Mouse (Mus musculus): Measurements from ENCODE around the gene Gpatch4.

Gene Gpatch4

DNA sequence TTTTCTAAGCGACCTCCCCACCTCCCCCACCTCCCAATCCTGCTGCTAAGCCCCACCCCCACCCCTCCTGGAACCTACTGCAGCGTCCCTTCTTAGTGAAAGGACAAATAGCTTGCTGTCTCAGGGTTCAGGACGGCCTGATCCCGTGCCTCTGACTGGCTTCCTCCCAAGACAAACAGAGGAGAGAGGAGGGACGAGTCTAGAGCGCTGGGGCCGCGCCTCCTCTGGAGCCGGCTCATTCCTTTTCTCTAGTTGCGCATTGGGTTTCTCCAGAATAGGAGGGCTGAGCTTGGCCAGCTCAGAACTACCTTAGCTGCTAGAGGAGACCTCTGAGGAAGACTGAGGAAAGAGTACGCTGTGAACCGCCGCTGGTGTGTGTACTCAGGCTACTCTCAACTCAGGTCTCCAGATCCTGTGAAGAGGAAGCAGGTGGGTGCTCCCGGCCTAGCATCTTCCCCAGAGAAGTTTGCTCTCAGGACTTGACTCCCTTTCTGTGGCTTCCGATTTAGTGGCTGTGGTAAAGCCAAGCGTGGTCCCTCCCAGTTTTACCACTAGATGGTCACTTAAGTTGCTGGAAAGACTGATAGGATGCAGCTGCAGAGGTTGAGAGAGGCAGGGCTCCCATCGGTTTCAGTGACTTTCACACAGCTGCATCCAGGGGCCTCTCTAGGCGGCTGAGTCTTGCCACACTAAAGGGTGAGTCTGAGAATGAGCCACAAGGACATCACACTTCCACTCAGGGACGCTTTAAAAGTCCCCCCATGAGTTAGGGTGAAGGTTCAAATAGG is 12.1 kb upstream of the Gpatch4 start:
- DNase-seq (ENCODE audit: low read depth, low spot score) = no peak

DNA sequence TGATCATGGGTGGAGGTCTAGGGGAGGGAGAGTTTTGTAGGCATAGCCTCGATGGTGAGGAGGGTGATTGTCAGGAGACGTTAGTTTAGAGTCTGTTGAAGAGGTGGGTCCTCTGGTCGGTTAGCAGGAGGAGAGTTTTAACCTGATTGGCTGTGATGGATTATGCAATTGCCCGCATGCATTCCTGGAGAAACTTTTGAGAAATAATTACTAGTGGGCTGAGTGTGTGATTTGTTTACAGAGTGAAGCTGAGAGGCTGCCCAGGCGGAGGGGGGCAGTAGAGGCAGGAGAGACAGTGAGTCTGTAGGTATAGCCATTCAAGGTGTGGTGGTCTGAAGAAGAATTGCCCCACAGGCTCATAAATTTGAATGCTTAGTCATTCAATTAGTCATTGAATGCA is 9.4 kb upstream of the Gpatch4 start:
- no peak for DNase-seq (ENCODE audit: low read depth, low spot score)

DNA sequence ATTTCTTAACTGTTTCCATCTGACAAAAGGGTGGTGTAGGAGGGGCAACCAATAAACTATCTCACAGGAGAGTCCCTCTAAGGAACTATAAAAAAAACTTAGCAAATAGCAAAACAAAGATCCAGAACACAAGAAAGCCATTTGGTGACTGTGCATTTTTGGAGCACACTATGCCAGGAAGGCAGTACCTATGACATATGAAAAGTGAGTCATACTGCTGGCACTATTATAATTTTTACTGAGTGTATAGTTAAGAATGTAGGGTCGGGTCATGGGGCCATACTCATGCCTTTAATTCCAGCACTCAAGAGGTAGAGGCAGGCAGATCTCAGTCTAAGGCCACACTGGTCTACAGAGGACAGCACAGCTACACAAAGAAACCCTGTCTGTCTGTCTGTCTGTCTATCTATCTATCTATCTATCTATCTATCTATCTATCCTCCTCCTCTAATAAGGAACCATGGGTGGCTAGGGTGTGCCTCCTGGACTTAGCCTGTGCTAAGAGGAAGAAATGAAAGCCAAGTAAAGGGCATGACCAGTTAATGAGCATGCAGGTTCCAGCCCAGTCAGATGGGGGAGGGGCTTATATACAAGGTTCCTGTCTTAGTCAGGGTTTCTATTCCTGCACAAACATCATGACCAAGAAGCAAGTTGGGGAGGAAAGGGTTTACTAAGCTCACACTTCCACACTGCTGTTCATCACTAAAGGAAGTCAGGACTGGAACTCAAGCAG is 7.2 kb upstream of the Gpatch4 start:
- DNase-seq (ENCODE audit: low read depth, low spot score) = no peak

DNA sequence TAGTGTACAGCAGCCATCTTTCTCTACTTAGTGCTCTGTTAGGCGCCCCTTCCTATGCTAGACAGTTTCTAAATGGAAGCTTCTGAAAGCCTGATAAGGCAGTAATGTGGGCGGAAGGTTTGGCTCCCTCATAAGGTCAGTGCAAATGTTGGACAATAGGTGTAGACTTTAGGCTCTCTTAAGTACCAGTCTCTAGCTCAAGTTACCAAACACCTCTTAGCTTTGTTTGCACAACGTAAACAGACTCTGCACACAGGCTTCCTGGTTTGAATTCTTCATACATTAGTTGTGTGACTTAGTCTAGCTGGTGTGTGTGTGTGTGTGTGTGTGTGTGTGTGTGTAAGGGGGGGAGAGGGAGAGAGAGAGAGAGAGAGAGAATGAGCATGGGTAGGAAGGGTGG is 6.6 kb downstream of the Gpatch4 start:
- no peak for DNase-seq (ENCODE audit: low read depth, low spot score)

DNA sequence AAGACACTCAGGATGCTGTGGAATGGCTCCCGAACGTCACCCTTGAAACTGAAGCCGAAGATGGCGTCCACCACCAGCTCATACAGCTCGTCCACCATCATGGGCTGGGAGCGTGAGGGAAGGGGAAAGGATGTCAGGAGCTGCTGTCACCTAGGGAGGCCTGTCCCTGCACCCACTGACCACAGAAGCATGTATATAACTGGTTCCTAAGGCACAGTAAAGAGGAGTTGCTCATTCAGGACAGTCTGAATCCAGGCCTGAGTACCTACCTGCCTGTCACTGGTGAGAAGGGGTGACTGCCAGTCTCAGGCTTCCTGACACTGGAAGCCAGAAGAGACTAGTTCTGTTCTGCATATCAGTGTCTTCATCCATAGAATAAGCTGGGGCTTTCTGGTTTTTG is 14.1 kb downstream of the Gpatch4 start:
- DNase-seq (ENCODE audit: low read depth, low spot score) = no peak

DNA sequence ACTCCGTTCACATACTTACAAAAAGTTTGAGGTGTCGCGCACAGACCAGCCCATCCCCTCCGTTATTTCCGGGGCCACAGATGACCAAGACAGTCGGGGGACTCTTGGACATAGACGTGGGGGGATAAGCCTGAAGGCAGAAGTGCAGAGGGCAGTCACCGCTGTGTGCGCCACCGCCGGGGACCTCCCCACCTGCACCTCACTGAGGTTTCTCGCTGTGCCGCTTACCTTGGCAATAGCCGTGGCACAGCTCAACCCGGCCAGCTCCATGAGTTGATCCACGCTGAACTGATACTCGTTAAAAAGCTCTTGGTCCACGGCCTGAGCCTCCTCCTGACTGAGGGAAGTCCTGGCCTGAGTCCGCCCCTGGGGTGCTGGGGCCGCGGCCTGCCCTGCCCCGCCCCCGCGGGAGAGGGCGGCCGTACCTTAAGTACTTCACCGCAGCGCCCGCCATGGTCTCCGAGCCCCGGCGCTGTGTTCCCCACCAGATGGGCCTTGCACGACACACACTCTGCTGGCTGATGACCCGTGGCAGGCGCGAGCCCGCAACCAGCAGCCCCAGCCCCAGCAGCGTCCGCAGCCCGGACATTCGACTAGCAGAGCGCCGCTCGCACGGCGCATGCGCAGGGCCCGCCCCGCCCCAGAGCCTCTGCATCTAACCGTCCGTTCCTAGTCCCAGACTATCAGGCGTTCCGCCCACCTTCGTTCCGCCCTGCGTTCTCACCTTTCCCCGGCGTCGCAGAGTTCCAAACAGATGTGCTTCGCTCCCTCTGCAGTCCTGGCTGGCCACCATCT is 15.2 kb downstream of the Gpatch4 start, which contains the start of gene Naxe:
Gene Naxe (minus strand): TSS at position 594 of the 795 bp plus-strand sequence.
- peak; percentile 84 for DNase-seq (ENCODE audit: low read depth, low spot score)

DNA sequence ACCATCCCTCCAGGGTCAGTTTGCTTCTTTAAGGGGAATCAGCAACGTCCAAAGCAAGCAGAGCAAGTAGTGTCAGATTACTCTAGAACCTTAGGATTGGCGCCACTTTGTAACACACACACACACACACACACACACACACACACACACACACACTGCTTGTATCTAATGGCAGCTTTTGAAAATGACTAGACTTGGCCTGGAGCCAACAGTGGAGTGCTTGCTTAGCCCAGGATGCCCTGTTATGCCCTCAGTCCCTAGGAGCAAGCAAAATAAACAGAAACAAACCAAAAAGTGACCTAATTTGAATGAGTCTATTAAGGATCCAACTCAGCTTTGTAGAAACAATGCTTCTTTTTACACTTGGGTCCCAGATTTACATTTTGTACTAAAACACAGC is 25.5 kb downstream of the Gpatch4 start:
- DNase-seq (ENCODE audit: low read depth, low spot score) = no peak

DNA sequence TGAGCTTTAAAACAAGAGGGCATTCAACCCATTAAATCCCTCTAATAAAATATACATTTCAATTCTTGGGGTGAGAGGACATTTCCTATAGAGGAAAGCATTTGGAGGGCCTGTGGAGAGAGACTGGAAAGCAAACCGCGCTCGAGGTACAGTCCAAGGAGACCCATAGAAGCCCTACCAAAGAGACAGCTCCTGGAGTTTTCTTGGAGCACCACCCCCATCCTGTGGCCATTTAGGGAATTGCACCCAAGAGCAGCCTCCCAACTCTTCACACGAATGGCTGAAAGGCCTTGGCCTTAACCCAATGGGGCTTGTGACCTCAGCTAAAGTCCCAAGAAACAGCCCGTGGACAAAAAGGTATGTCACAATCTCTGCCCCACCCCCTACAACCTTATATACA is 28.9 kb downstream of the Gpatch4 start:
- no peak for DNase-seq (ENCODE audit: low read depth, low spot score)

DNA sequence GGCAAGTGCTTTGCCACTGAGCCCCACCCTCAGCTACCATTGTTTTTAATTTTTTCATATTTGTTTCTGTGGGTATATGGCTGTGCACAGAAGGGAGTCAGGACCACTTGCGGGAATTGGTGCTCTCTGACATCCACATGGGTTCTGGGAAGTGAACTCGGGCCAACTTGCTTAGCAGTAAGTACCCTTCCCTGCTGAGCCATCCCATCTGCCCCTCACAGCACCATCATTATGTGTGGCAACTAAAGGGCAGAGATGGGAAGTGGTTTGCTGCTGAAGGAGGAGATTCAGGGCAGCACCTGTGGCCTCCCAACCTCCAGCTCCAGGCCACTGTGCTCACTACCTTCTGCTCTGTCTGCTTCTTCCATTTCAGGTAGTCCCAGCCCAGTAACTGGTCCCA is 30.7 kb downstream of the Gpatch4 start:
- DNase-seq (ENCODE audit: low read depth, low spot score) = no peak

DNA sequence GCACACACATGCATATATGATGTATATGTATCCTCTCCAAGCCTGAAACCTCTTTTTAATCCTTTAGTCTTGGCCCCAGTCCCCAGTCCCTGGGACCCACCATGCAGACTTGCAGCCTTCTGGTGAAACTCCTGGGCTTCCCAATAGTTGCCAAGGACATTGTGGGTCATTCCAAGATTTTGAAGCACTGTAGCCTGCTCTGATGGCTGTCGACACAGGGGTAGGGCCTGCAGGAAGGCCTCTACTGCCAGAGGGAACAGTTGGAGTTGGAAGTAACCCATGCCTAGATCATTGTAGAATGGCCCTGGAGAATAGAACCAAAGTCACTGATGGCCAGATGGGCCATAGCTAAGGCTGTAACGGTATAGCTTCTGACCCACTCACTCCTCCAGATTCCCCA is 31.4 kb downstream of the Gpatch4 start:
- no peak for DNase-seq (ENCODE audit: low read depth, low spot score)

DNA sequence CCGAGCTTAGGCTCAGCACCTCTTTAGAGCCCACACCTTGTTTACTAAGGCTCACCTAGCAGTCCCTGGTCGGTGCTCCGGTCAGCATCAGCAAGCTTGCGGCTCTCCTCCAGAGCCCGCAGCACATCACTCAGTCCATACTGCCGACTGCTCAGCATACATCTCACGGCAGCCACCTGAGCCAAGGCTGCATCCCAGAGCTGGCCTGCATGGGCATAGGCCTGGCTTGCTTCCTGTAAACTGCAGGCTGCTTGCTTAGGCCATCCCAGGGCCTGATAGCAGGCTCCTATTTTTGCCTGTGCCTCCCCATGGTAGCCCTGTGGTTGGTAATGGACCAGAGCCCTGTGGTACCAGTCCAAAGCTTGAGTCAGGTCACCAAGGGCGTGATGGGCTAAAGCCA is 31.9 kb downstream of the Gpatch4 start:
- no peak for DNase-seq (ENCODE audit: low read depth, low spot score)

DNA sequence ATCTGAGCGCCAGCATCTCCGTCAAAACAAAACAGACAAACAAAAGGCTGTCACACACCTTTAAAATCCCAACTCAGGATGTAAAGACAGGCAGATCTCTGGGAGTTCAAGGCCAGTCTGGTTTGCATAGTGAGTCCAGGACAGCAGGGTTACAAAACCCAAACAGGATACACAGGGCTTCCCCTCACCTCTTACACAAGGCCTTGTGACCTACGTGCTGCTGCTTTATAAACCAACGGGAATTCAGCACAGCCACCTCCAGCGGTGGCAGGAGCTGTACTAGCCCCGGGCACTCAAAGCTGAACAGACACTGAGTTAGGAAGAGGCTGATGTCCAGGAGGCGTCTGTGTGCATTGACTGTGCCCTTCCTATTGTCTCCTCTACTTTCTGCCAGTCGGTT is 34.5 kb downstream of the Gpatch4 start:
- no peak for DNase-seq (ENCODE audit: low read depth, low spot score)

DNA sequence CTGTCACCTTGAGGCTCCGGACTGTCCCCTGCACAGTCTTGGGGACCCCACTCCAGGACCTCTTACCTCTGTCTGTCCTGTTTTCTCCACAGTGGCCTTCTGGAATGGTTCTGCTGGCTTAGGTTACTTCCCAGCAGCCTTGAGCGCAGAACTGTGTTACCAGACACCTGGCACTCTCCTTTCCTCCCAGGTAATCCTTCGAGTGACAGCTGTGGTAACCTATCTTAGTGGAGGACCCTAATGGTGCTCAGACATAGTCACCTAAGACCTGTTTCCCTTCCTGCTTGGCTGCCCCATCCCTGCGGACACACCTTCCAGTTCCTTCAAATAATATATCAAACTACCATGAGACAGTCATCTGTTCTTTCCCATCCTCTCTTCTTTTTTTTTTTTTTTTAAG is 35.3 kb downstream of the Gpatch4 start, which contains the start of gene Ttc24:
Gene Ttc24 (minus strand): TSS at position 101 of the 400 bp plus-strand sequence.
- DNase-seq (ENCODE audit: low read depth, low spot score) = no peak

DNA sequence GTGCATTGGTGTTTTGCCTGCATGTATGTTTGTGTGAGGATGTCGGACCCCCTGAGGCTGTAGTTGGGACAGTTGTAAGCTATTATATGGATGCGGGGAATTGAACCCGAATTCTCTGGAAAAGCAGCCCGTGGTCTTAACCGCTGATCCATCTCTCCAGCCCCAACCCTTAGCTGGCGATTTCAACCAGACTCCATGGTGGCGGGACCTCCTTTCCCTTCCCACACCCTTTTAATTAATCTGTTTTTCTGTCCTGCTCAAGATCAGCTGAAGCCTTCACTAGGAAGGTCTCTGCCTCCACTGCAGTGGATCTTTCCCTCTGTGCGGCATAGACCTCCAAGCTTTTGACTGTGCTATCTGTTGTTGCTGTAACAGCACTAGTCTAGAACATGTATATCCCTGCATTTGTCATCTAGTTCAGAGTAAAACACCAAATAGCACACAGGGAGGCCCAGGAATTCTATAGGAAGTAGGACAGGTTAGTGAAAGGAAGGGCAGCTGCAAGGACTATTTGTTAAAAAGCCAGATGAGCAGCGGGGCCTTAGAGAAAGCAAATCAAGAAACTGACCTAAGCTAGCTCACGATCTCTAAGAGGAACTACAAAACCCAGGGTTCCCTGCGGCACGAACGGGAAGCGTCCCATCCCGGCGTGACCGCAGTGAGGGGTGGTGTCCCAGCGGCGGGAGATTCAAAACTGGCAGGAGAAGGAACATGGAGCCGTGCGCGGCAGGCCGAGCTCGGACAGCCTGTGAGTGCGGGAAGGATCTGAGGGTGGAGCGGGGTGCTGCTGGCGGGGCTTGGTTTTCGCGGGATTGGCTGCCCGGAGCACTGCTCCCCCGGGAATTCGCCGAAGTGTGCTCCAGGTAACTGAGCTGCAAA is 38.7 kb downstream of the Gpatch4 start, which contains the start of gene Iqgap3:
Gene Iqgap3 (plus strand): TSS at position 627 of the 879 bp plus-strand sequence.
- DNase-seq (ENCODE audit: low read depth, low spot score) = peak; percentile 58

DNA sequence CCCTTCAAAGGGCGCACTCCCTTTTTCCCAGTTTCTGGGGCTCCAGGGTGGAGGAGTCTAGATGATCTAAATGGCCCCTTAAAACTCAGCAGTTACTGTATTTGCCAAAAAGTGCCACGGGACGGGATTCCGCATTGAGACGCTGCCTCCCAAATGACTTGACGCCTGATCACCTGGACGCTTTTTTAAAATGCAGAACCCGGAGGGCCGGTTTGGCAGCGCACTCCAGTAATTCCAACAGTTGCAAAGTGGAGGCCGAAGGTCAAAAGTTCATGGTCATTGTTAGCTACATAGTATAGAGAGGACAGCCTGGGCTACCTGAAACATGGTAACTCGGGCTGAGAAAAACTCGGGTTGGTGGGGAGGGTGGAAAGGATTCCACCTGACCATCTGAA is 39.3 kb downstream of the Gpatch4 start:
- no peak for DNase-seq (ENCODE audit: low read depth, low spot score)

DNA sequence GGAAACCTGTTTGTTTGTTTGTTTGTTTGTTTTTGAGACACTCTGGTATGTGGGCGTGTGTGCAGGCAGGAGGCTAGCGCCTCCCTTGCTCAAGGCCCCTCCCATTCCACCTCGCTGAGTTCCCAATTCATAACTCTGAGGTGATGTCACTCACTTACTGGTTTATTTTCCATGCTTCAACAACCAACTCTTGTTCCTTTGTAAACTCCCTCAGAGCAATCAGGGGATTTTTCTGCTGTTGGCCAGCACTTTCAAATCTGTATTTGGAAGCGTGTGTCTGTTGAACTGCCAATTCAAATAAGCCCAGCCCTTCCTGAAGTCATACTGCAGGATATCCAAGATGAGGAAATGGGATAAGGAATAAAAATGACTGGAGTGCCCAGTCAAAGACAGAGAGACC is 39.8 kb downstream of the Gpatch4 start:
- no peak for DNase-seq (ENCODE audit: low read depth, low spot score)

DNA sequence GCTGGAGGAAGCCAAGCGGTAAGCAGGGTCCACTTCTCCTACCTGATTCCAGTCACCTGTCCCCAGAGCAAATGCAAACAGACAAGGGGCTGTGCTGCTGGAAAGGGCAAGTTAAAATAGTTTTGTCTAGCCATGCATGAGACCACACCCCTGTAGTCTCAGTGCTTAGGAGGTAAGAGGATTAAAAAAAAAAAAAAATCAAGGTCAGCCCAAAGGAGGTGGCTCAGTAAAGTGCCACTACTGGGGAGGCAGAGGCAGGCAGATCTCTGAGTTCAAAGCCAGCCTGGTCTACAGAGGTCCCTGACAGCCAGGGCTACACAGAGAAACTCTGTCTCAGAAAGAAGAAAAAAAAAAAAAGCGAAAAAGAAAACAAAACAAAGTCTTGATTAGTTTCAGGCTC is 41.1 kb downstream of the Gpatch4 start:
- no peak for DNase-seq (ENCODE audit: low read depth, low spot score)

DNA sequence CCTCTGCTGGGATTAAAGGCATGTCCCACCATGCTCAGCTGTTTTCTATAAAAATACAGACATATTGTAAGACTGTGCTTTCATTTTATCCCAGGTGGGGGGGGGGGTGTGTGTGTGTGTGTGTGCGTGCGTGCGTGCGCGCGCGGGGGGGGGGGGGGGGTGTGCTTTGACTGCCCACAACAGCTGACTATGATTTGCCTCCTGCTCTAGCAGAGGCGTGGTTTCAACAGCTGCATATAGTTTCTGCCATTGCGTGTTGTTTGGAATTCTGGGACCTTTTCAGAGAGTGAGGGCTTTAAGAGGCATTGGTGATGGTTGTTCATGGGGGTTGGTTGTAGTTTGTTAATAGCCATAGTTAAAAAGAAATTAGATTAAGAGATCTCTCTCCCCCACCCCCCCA is 42.6 kb downstream of the Gpatch4 start:
- no peak for DNase-seq (ENCODE audit: low read depth, low spot score)

DNA sequence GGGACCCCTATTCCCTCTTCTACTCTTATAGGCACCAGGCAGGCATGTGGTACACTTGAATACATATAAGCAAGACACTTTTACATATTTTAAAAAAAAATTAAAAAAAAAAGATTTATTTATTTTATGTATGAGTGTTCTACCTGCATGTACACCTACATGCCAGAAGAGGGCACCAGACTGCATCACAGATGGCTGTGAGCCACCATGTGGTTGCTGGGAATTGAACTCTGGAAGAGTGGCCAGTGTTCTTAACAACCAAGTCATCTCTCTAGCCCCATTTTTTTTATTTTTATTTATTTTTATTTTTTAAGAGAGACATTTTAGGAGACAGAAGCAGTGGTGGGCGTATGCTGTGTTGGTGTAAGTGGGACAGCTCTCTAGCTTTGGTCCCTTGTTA is 44.8 kb downstream of the Gpatch4 start:
- no peak for DNase-seq (ENCODE audit: low read depth, low spot score)

DNA sequence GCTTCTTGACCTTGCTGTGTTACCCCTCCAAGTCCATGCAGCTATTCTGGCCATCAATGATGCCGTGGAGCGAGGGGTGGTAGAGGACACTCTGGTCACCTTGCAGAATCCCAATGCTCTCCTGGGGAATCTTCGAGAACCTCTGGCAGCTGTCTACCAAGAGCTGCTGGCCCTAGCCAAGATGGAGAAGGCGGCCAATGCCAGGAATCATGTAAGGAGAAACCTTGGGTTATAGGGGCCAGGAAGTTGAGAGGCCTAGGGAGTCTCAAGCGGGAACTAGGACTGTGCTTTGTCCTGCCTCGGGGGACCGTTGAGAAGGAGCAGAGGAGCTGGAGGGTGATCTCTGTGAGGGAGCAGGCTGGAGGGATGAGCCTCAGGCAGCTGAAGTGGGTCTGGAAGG is 47.2 kb downstream of the Gpatch4 start:
- no peak for DNase-seq (ENCODE audit: low read depth, low spot score)

DNA sequence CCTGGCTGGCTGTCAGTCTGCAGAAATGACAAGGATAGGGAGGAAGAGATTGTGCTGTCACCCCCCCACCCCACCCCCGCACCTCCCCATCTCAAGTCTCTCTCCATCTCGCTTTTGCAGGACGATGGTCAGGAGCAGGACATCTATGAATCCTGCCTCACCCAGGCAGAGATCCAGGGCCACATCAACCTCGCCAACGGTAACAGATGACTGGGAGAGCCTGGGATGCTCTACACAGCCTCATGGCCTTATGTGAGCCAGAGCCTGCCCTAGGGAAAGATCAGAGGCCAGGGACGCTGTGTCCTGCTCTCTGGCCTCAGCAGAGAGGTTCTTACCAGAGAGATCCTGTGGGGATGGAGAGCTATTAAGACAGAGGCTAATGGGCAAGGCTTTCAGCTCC is 47.7 kb downstream of the Gpatch4 start:
- DNase-seq (ENCODE audit: low read depth, low spot score) = no peak

Measured in WW6 (cell line).